Mouse (Mus musculus) layer of hippocampus, adult 2 months (tissue): Measurements from ENCODE around the gene Zfp704. TPM values are rescaled to one million over a fixed set of nuclear protein-coding genes. Genes with fewer than 3 reads are reported as not detected.
A peak's percentile ranks its signal among the peaks of the same experiment; 100 is the strongest.

Source experiments
- DNase-seq, 2 experiments: peaks; one replicate each; pipeline ENCODE4 v3.0.0; 2022; ENCODE audit warnings: low spot score in 2 of 2
- H3K27ac ChIP-seq: fragments of 200-600 bp; 2 replicates; pipeline ENCODE4 v1.8.1; 2022
- H3K4me3 ChIP-seq: fragments of 200-600 bp; 2 replicates; pipeline ENCODE4 v1.8.1; 2022; ENCODE audit warnings: mild to moderate bottlenecking
- CTCF ChIP-seq: fragments of 200-600 bp; conservative IDR thresholded peaks from 2 replicates; pipeline ENCODE4 v1.8.1; 2022; ENCODE audit warnings: antibody characterized with exemption, mild to moderate bottlenecking, moderate library complexity
- total RNA-seq, 2 experiments: library from RNA; stranded (reverse); gene quantifications; 2 replicates each; pipeline ENCODE4 v1.2.3; 2021

The Zfp704 gene
- total RNA-seq, 2 experiments from 2014 or later: 30.6 to 34.3 TPM

GRCm38 (mm10) chr3:9477386-9477785 lies 132.5 kb downstream of the Zfp704 start:
- TF ChIP-seq CTCF: no peak
- Histone ChIP-seq H3K4me3 (no peak overlapping the region), H3K27ac (no peak overlapping the region)
- DNase-seq: no peak

GRCm38 (mm10) chr3:9476336-9476735 lies 133.5 kb downstream of the Zfp704 start:
- DNase-seq: no peak
- Histone ChIP-seq H3K27ac (no peak overlapping the region), H3K4me3 (no peak overlapping the region)
- no peak for TF ChIP-seq CTCF

GRCm38 (mm10) chr3:9475501-9475900 lies 134.4 kb downstream of the Zfp704 start:
- no peak overlapping the region for H3K4me3 ChIP-seq
- H3K27ac ChIP-seq: no peak overlapping the region
- DNase-seq: no peak
- no peak for TF ChIP-seq CTCF

- H3K4me3 ChIP-seq: no peak overlapping the region
- DNase-seq: no peak
- TF ChIP-seq CTCF: no peak
- no peak overlapping the region for H3K27ac ChIP-seq
Observed at GRCm38 (mm10) chr3:9474331-9474730, 135.6 kb downstream of the Zfp704 start.

- peak; percentile 85 for TF ChIP-seq CTCF
- DNase-seq: peak; percentile 39 to 72
- no peak overlapping the region for H3K4me3 ChIP-seq
- H3K27ac ChIP-seq: no peak overlapping the region
Observed at GRCm38 (mm10) chr3:9466287-9466686, 143.6 kb downstream of the Zfp704 start.

- H3K27ac ChIP-seq: no peak overlapping the region
- H3K4me3 ChIP-seq: no peak overlapping the region
- no peak for TF ChIP-seq CTCF
- no peak for DNase-seq
Observed at GRCm38 (mm10) chr3:9465731-9466130, 144.2 kb downstream of the Zfp704 start.

GRCm38 (mm10) chr3:9461660-9462059 lies 148.2 kb downstream of the Zfp704 start:
- DNase-seq: peak in 1 of 2 experiments; percentile 23
- TF ChIP-seq CTCF: no peak
- Histone ChIP-seq H3K27ac (no peak overlapping the region), H3K4me3 (no peak overlapping the region)

- Histone ChIP-seq H3K27ac (no peak overlapping the region), H3K4me3 (no peak overlapping the region)
- DNase-seq: no peak
- no peak for TF ChIP-seq CTCF
Observed at GRCm38 (mm10) chr3:9460284-9460683, 149.6 kb downstream of the Zfp704 start.

GRCm38 (mm10) chr3:9456380-9456890 lies 153.4 kb downstream of the Zfp704 start:
- TF ChIP-seq CTCF: no peak
- DNase-seq: no peak
- no peak overlapping the region for H3K4me3 ChIP-seq
- H3K27ac ChIP-seq: no peak overlapping the region

- no peak for DNase-seq
- no peak for TF ChIP-seq CTCF
- no peak overlapping the region for H3K4me3 ChIP-seq
- no peak overlapping the region for H3K27ac ChIP-seq
Observed at GRCm38 (mm10) chr3:9455351-9455750, 154.5 kb downstream of the Zfp704 start.

- TF ChIP-seq CTCF: no peak
- H3K4me3 ChIP-seq: no peak overlapping the region
- DNase-seq: peak; percentile 19 to 43
- no peak overlapping the region for H3K27ac ChIP-seq
Observed at GRCm38 (mm10) chr3:9454556-9455330, 155.1 kb downstream of the Zfp704 start.

GRCm38 (mm10) chr3:9450521-9450920 lies 159.4 kb downstream of the Zfp704 start:
- no peak for DNase-seq
- H3K27ac ChIP-seq: no peak overlapping the region
- TF ChIP-seq CTCF: no peak
- H3K4me3 ChIP-seq: no peak overlapping the region

GRCm38 (mm10) chr3:9449261-9450007 lies 160.5 kb downstream of the Zfp704 start:
- Histone ChIP-seq H3K4me3 (no peak overlapping the region), H3K27ac (no peak overlapping the region)
- no peak for TF ChIP-seq CTCF
- DNase-seq: no peak
